Mouse (Mus musculus) thymus, adult 2 months (tissue): ENCODE data around the gene Gan.

Experiments
- CTCF ChIP-seq: fragments of 200-500 bp; IDR thresholded peaks from 2 replicates; pipeline ENCODE4 v1.5.1; 2012; ENCODE audit warnings: mild to moderate bottlenecking, control low read depth, low read length, moderate library complexity, borderline replicate concordance; ENCODE audit not compliant: control insufficient read depth, poor library complexity, insufficient read depth; ENCODE audit errors: extremely low read depth
- POLR2A ChIP-seq: fragments of 200-500 bp; IDR thresholded peaks from 2 replicates; pipeline ENCODE4 v1.6.1; 2012; ENCODE audit warnings: mild to moderate bottlenecking, low read length, control low read depth, moderate library complexity; ENCODE audit not compliant: control insufficient read depth, poor library complexity, insufficient read depth; ENCODE audit errors: extremely low read depth

- TF ChIP-seq CTCF (no peak), POLR2A (no peak)
Observed at GRCm38 (mm10) chr8:117198141-117198935, 40.4 kb downstream of the Gan start.
